Mouse (Mus musculus) right cerebral cortex, adult 18-20 months (tissue): Measurements from ENCODE around the gene Gm28778.
"Not testable (repeated sequence)": the region's sequence is repeated elsewhere in the genome, so short reads cannot be mapped to it uniquely, and the experiment has no call there.

Experiments used
- DNase-seq: peaks from one replicate; pipeline ENCODE4 v3.0.0; 2022; ENCODE audit warnings: mixed read lengths

The Gm28778 gene

GRCm38 (mm10) chr1:53296581-53297383, at the start of gene Gm28778, which contains the start of the genes Pms1 and Ormdl1:
Gene Gm28778 (plus strand): TSS chr1:53297111.
Gene Pms1 (minus strand): TSS chr1:53297018.
Gene Ormdl1 (plus strand): TSS chr1:53297095.
- DNase-seq, result peak; percentile 96

GRCm38 (mm10) chr1:53264958-53265612, 31.8 kb upstream of the Gm28778 start:
- DNase-seq, result not testable (repeated sequence)

- DNase-seq, result no peak
Measured at GRCm38 (mm10) chr1:53269901-53270300, 27.0 kb upstream of the Gm28778 start.

- DNase-seq, result peak; percentile 16
Measured at GRCm38 (mm10) chr1:53272646-53273045, 24.3 kb upstream of the Gm28778 start.

- DNase-seq, result no peak
Measured at GRCm38 (mm10) chr1:53291197-53291596, 5.7 kb upstream of the Gm28778 start.

- no peak for DNase-seq
Measured at GRCm38 (mm10) chr1:53300506-53300905, 3.6 kb downstream of the Gm28778 start.

GRCm38 (mm10) chr1:53312989-53313967, 16.4 kb downstream of the Gm28778 start, which contains the start of gene Osgepl1:
Gene Osgepl1 (plus strand): TSS chr1:53313624.
- peak; percentile 88 for DNase-seq

- DNase-seq, result no peak
Measured at GRCm38 (mm10) chr1:53321662-53322344, 24.9 kb downstream of the Gm28778 start.

- DNase-seq, result no peak
Measured at GRCm38 (mm10) chr1:53323254-53323653, 26.3 kb downstream of the Gm28778 start.

- DNase-seq, result no peak
Measured at GRCm38 (mm10) chr1:53324277-53324676, 27.4 kb downstream of the Gm28778 start.

- DNase-seq, result no peak
Measured at GRCm38 (mm10) chr1:53324827-53325494, 28.1 kb downstream of the Gm28778 start.

- not testable (repeated sequence) for DNase-seq
Measured at GRCm38 (mm10) chr1:53333527-53333926, 36.6 kb downstream of the Gm28778 start.

GRCm38 (mm10) chr1:53335465-53335864, 38.6 kb downstream of the Gm28778 start:
- no peak for DNase-seq

- DNase-seq, result not testable (repeated sequence)
Measured at GRCm38 (mm10) chr1:53337403-53337802, 40.5 kb downstream of the Gm28778 start.

GRCm38 (mm10) chr1:53341071-53341470, 44.2 kb downstream of the Gm28778 start:
- DNase-seq, result no peak

- DNase-seq, result peak; percentile 97
Measured at GRCm38 (mm10) chr1:53352327-53353261, 55.7 kb downstream of the Gm28778 start, which contains the start of the genes Asdurf, Gm28551 and Asnsd1. Gene Asdurf (minus strand): TSS chr1:53352619. Gene Gm28551 (minus strand): TSS chr1:53352667. Gene Asnsd1 (minus strand): TSS chr1:53352752.

GRCm38 (mm10) chr1:53358988-53359387, 62.1 kb downstream of the Gm28778 start:
- DNase-seq, result no peak
